Mouse (Mus musculus): ENCODE data around the gene Ugt2b38.
"Not testable (repeated sequence)": the region's sequence is repeated elsewhere in the genome, so short reads cannot be mapped to it uniquely, and the experiment has no call there.

Ugt2b38 gene

DNA sequence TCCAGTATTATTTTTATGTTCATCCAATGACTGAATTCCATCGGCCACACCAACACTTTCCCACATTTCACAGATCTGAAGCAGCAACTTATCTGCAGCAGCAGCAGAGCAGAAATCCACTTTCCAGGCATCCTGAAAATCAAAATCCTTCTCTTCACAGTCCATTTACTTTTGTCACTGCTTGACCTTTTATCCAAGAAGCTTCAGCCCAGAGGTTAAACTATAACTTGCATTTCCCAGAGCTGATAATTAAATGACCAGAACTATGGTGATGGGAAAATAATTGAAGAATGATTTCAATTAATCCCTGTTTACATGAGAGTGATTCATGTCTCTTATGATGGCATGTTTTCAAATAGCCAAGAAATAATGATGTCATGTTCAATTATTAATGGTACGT lies at the start of gene Ugt2b38:
Gene Ugt2b38 (minus strand): TSS at position 163 of the 400 bp plus-strand sequence.
- not testable (repeated sequence) for DNase-seq

DNA sequence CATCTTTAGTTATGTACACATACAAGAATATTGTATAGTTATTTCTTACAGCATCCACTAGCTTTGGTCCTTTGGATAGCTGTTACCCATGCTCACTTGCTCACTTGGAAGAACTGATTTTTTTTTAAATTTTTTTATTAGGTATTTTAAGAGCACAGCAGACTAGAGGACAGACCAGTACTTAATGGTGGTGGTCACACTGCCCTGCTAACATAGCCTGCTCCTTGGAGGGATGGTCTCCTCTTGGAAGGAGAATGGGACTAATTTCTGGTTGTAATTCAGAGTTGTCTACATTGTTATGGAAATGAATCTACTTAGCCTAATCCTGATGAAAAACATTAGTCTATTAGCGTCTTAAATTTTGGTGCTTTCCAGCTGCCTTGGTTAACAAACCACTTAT lies 34.8 kb upstream of the Ugt2b38 start:
- DNase-seq = no peak

DNA sequence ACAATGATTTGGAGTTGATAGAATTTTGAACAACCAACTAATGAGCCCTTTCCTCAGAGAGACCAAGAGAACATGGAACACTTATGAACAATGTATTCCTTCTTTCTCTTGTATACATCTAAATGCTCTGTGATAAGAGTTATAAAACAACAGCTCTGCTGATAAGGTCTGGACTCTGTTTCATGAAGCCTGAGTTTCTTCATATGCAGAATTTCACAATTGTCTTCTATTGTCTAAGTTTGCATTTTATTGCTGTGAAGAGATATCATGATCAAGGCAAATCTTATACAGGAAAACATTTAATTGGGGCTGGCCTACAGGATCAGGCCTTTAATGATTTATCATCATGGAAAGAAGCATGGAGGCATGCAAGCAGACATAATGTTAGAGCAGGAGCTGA lies 33.7 kb upstream of the Ugt2b38 start:
- no peak for DNase-seq

DNA sequence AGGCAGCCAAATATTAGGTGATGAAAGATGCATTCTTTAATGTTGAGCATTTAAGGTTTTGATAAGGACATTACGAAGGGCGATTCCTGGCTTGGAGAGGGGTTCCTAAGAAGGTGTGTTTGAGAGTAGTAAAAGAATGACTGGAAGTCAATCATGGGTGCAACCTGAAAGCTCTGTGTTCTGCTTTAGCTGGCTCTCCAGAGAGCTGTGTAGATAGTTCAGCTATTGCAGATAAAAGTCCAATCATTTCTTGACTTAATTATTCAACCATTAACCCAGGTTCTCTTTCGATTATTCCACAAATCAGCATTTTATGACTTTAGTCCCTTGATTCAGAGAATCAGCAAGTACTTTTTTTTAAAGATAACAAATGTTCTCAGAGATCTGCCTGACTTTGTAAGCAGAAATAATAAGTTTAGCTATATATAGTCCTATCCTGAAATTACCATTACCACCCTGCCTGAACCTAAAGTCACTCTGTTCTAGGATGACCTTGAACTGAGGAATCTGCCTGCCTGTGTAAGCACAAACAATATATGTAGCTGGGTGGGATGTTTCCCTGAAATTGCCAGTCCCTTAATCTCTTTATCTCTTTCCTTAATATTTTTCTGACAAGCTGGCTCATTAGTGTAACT lies 32.3 kb upstream of the Ugt2b38 start:
- no peak for DNase-seq

DNA sequence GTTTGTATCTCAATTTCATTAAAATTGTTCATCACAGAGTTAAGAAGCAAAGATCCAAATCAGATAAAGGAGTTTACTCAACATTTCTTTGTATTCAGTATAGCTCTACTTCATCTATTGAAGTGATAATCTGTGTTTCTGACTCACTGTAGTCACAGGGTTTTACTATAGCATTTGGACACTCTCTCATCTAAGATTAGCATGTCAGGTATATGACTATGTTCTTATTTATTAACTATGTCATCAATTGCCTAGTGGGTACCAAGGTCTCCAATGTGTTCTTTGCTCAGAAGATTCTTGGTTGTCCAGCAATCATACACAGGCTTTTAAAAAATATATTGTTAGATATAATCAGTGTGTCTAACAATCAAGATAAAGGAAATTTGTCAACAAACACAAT lies 31.5 kb upstream of the Ugt2b38 start:
- no peak for DNase-seq

DNA sequence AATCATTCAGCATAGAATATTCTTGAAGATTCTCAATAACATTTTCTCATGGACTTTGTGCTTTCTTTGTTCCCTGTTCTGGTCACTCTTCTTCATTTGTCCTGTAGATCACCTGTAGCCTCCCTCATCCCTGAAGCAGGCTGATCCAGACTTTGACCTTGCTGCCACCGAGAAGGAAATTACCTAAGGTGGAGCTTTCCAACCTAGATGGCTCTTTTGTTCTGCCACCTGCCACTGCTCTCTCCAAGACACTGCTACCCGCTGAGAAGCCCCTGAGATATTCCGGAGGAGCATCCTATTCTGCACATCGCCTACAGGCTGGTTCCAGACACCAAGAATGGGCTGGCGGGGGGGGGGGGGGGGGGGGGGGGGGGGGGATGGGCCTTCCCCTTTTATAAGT lies 28.5 kb upstream of the Ugt2b38 start:
- not testable (repeated sequence) for DNase-seq

DNA sequence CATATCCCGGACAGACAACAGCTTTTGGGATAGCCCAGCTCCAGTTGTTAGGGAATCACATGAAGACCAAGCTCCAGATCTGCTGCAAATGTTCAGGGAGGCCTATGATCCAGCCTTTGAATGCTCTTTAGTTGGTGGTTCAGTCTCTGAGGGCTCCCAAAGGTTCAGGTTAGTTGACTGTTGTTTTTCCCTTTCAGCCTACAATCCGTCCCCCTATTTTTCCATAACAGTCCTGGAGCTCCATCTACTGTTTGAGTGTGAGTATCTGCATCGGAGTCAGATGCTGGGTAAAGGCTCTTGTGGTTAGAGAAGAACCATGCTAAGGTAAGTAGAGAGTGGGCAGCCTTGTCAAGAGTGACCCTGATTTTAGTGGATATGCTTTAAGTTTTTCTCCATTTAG lies 12.3 kb upstream of the Ugt2b38 start:
- peak in 1 of 2 experiments; percentile 1 for DNase-seq

DNA sequence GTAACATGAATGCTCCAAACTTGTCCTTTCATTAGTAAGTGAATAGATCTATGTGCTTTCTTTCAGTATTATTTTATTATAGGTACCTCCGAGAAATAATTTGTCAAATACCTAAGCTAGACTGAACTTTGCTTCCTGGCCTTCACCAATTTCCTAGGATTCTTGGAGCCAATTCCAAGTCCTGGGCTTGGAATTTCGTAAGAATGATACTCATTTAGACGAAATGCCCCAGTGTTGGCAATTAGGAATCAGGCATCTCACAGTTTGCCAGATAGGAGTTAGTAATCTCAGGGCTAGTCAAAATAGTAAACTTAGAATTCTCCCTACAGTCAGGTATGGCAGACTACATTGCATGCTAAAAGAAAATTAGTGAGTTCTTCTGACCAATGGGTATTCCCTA lies 1.7 kb upstream of the Ugt2b38 start:
- DNase-seq = no peak

DNA sequence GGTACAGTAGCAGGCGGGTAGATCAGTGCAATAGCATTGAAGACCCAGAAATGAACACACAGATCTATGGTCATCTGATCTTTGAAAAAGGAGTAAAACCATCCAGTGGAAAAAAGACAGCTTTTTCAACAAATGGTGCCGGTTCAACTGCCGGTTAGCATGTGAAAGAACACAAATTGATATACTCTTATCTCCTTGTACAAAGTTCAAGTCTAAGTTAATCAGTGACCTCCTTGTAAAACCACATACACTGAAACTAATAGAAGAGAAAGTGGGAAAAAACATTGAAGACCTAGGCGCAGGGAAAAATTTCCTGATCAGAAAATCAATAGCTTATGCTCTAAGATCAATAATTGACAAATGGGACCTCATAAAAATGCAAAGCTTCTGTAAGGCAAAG lies 27.0 kb downstream of the Ugt2b38 start:
- no peak for DNase-seq

DNA sequence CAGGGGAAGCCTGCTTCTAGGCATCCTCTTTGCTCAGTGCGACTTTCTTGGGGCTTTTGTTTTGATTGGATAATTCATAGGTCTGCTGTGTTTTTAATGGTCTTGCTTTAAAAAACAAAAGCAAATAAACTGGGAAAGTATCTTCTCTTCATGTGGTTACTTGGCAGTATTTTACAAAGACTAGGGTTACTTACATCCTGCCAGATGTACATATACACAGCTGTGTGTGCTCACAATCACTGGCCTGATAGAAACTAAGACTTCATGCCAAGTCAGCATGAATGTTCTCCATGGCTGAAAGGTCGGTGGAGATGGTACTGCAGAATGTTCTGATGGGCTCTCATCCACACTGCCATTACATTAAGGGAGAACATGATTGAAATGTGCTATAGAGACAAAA lies 33.2 kb downstream of the Ugt2b38 start:
- no peak for DNase-seq

DNA sequence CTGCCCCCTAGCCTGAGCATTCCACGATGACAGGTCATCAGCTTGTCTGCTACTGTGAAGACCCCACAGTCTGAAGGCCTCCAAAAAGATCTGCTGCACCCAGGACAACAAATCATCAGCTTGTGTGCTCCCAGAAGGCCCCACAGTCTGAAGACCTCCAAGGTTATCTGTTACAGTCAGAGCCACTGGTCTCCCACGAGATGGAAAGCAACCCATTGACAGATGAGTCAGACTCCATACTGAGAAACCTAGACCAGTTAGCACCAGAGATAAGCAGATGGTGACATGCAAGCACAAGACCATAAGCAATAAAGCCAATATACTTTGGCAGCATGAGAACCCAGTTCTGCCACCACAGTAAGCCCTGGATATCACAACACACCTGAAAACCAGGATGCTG lies 43.8 kb downstream of the Ugt2b38 start:
- no peak for DNase-seq

DNA sequence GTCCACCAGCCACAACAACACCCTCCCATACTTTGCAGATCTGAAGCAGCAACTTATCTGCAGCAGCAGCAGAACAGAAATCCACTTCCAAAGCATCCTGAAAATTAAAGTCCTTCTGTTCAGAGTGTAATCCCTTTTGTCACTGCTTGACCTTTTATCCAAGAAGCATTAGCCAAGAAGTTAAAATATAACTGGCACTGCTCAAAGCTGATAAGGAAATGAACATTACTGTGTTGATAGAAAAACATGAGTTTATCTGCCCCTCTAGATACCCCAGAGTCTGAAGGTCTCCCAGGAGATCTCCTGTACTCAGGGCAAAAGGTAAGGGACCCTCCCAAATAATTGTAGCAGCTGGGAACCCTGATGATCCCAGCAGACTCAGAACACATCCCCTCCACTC lies 44.2 kb downstream of the Ugt2b38 start:
- DNase-seq = no peak

DNA sequence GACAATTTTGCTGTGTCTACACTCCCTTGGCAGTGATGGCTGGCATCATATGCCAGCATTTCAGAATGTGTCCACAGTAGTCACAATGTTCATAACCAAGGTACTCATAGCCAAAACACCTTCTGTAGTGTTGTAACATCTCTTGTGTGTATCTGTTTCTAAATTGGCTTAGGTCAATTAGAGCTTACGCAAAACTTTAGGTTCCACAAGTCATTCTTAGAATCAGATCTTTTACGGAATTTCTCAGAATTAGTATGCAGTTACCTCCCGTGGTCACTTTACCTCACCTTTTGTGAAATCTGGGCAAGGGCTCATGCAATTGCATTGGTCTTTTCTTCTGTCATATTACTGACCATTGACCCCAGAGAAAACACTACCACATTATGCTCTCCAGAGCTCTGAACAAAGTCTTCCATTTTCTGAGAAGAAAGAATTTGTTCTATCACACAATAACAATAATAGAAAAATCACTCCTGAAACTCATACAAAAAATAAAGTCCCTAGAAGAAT lies 48.1 kb downstream of the Ugt2b38 start:
- DNase-seq = no peak

DNA sequence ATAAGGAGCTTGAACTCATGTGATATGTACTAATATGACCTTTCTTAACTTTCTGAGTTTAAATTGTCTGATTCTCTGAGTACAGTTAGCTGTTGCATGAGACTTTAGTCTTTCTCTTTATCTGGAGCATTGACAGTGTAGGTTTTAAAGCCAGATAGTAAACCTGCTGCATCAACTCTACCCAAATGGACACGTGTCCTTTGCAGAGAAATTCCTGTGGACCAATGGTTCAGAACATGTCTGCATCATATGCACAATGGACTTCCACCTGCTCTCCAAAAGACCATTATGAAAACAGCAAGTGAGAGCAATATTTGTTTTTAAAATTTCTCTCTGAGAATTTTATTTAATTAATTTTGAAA lies 50.5 kb downstream of the Ugt2b38 start:
- DNase-seq = no peak

DNA sequence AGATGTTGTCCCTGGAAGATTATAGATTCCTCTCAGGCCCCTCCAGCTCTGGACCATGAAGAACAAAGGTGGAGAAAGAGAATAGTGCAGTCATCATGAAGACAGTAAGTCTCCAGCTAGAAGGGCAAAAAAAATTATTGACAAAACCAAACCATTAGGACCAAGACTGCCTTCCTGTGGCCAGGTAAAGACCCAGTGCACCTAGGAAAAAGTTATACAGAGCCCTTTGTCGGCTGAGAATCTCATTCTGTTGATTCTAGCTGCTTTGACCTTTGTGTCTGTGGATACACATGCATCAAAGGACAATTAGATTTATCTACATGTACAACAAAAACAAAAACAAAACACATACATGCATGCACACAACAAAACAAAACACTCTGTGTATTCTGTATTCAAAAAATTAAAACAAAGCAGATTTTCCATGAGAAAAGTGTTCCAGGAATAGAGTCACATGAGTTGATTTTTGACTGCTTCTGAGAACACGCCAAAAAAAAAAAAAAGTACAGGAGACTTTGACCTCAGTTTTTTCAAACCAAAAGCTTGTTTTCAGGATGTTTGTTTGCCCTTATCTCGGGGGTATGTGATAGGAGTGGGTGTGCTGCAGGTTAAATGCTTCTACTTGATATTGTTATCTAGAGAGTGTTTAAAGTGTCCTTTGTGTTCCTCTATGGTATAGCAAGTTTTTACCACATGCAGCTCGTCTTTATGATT lies 51.1 kb downstream of the Ugt2b38 start:
- not testable (repeated sequence) for DNase-seq

All from cerebellum, postnatal 14 days (tissue).